Mouse (Mus musculus) heart, postnatal 0 days (tissue): ENCODE measurements around the gene Oxsr1.

Experiments used
- CTCF ChIP-seq: IDR thresholded peaks from 2 replicates; pipeline ENCODE4 v1.5.1; 2016; ENCODE audit warnings: antibody characterized with exemption, control low read depth, low read depth
- EP300 ChIP-seq: IDR thresholded peaks from 2 replicates; pipeline ENCODE4 v1.6.1; 2016; ENCODE audit warnings: antibody characterized with exemption, low read depth

- TF ChIP-seq CTCF (no peak), EP300 (no peak)
Observed at GRCm38 (mm10) chr9:119337842-119338241, 15.6 kb upstream of the Oxsr1 start.
